Mouse (Mus musculus) CH12.LX (cell line): ENCODE measurements around the gene Rps21.

Experiments
- CTCF ChIP-seq, 2 experiments: IDR thresholded peaks in 1 of 2; conservative IDR thresholded peaks in 1 of 2; 2 replicates each; pipeline ENCODE4 v1.5.1; 2011 to 2012; ENCODE audit warnings: low read depth in 2 of 2, low read length in 2 of 2, improper control_type of control experiment in 1 of 2, inconsistent platforms in 1 of 2, mild to moderate bottlenecking in 1 of 2, moderate library complexity in 1 of 2
- E2F4 ChIP-seq: IDR thresholded peaks from 2 replicates; pipeline ENCODE4 v1.6.1; 2011; ENCODE audit warnings: low read depth, low read length, improper control_type of control experiment; ENCODE audit not compliant: insufficient replicate concordance
- NRF1 ChIP-seq: IDR thresholded peaks from 2 replicates; pipeline ENCODE4 v1.6.1; 2014; ENCODE audit warnings: low read depth, mild to moderate bottlenecking, inconsistent platforms, low read length, improper control_type of control experiment, moderate library complexity
- POLR2A ChIP-seq: IDR thresholded peaks from 2 replicates; pipeline ENCODE4 v1.6.1; 2011; ENCODE audit warnings: low read depth, mild to moderate bottlenecking, improper control_type of control experiment, low read length
- TCF12 ChIP-seq: IDR thresholded peaks from 2 replicates; pipeline ENCODE4 v1.6.1; 2014; ENCODE audit warnings: low read depth, mild to moderate bottlenecking, inconsistent platforms, low read length, improper control_type of control experiment
- ZKSCAN1 ChIP-seq: IDR thresholded peaks from 2 replicates; pipeline ENCODE4 v1.6.1; 2012; ENCODE audit warnings: low read depth, inconsistent platforms, low read length, improper control_type of control experiment, borderline replicate concordance

GRCm38 (mm10) chr2:180248947-180249660, 8.1 kb upstream of the Rps21 start:
- TF ChIP-seq CTCF (conservative IDR thresholded peaks at IDR 0.05 in 1 of 2, IDR thresholded peaks at IDR 0.05 in 1 of 2; ENCODE audit: low read depth in 2 of 2, low read length in 2 of 2) (no peak), ZKSCAN1 (no peak), TCF12 (no peak), POLR2A (no peak), E2F4 (no peak), NRF1 (no peak)
